Mouse (Mus musculus) lung, embryonic 14.5 days (tissue): ENCODE results near the gene Sgpl1. TPM values are rescaled to one million over a fixed set of nuclear protein-coding genes. Genes with fewer than 3 reads are reported as not detected.

Experiments used
- ATAC-seq: fragments of 200-750 bp; cut with Nextera tagmentation; 2 replicates; pipeline ENCODE4 v1.8.0; 2017; ENCODE audit warnings: mild to moderate bottlenecking, moderate TSS enrichment, moderate library complexity; ENCODE audit not compliant: insufficient read depth
- DNase-seq: peaks from one replicate; pipeline ENCODE4 v3.0.0-alpha.2; 2015
- H3K27ac ChIP-seq: fragments of 300-500 bp; sonication (generic); 2 replicates; pipeline ENCODE4 v1.5.1; 2014; ENCODE audit warnings: low read depth, mild to moderate bottlenecking, moderate library complexity
- H3K27me3 ChIP-seq: fragments of 300-500 bp; sonication (generic); 2 replicates; pipeline ENCODE4 v1.6.1; 2014; ENCODE audit warnings: low read length, control low read depth; ENCODE audit not compliant: insufficient read depth
- H3K36me3 ChIP-seq: fragments of 300-500 bp; sonication (generic); 2 replicates; pipeline ENCODE4 v1.6.1; 2014; ENCODE audit warnings: control low read depth; ENCODE audit not compliant: insufficient read depth
- H3K4me1 ChIP-seq: fragments of 300-500 bp; sonication (generic); 2 replicates; pipeline ENCODE4 v1.6.1; 2014; ENCODE audit warnings: antibody characterized with exemption, control low read depth; ENCODE audit not compliant: insufficient read depth
- H3K4me2 ChIP-seq: fragments of 300-500 bp; sonication (generic); 2 replicates; pipeline ENCODE4 v1.6.1; 2014; ENCODE audit warnings: mild to moderate bottlenecking
- H3K4me3 ChIP-seq: fragments of 300-500 bp; sonication (generic); 2 replicates; pipeline ENCODE4 v1.5.1; 2014; ENCODE audit warnings: low read depth, low read length
- H3K9ac ChIP-seq: fragments of 300-500 bp; sonication (generic); 2 replicates; pipeline ENCODE4 v1.6.1; 2014
- H3K9me3 ChIP-seq: fragments of 300-500 bp; sonication (generic); 2 replicates; pipeline ENCODE4 v1.6.1; 2016; ENCODE audit warnings: low read depth, low read length, control low read depth
- CTCF ChIP-seq: IDR thresholded peaks from 2 replicates; pipeline ENCODE4 v1.5.1; 2016; ENCODE audit warnings: antibody characterized with exemption, low read depth
- WGBS: fragments of 180-500 bp; shearing (Covaris S2); extraction: QIAGEN DNeasy Blood & Tissue Kit; methylation state at CpG from one replicate; pipeline ENCODE4 v1.1.7; 2014; 5-methylcytosine and 5-hydroxymethylcytosine counted together
- polyA plus RNA-seq: library from polyadenylated mRNA; unstranded; fragments of >200 nt; fragmentation: Nextera tagmentation; extraction: Ambion mirVana; gene quantifications from 2 replicates; pipeline ENCODE4 v1.2.1, GENCODE M21; 2014

Gene Sgpl1
- polyA plus RNA-seq, 1 experiment from 2014 or later, result 77.6 TPM

DNA sequence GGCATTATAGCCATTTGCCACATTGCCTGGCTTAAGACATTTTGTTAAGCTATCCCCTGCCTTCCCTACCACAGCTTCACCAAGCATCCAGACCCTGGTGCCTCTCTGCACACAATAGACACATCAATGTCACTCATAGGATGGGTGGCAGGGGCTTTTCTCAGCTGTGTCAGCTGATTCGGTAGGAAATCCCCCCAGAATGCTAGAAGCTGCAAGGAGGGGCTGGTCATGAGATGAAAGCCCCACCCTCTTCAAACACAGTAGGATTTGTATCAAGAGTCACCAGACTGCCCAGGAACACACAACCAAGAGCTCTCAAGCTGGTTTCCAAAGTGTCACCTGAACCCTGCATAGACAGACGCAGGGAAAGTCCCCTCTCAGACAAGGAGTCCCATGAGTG is 20.9 kb upstream of the Sgpl1 start:
- Histone ChIP-seq H3K36me3 (no peaks in the 10 kb centered on the region), H3K9ac (no peak overlapping the region), H3K4me3 (no peak overlapping the region), H3K4me2 (no peak overlapping the region), H3K4me1 (no peaks in the 10 kb centered on the region), H3K27me3 (no peaks in the 10 kb centered on the region), H3K27ac (no peak overlapping the region), H3K9me3 (no peaks in the 10 kb centered on the region)
- TF ChIP-seq CTCF, result no peak
- WGBS, result 47% methylated on average over 2 of the region's 2 CpGs
- ATAC-seq (no peak), DNase-seq (no peak)

DNA sequence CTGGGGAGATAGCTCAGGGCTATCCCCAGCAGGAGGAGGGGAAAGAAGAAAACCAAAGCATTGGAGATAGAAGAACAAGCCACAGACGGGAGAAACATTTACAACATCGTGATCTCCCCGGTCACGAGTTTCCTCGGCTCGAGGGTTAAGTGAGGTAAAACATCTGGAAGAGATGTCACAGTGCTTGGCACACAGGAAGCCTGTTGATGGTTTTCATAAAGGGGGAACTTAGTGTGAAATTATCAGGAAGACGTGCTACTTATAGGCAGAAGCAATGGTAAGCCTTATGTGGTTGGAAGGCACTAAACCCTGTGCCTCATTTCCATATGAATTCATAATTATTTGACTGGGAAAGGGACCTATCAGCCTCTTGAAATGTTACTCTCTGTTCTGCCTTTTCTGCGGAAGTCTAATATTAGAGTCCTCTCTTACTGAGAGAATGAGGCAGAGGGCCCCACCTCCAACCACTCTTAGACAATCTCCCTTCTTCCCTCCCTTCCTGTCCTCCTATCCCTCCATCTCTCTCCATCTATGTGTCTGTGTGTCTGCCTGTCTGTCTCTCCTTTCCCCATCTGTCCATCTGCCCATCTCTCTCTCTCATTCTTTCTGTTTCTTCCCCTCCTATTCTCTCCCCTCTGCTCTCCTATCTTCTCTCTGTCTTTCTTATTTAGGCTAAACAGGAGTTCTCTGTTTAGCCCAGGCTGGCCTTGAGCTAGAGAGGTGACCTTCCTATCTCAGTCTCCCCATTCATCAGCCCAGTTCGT is 20.0 kb upstream of the Sgpl1 start:
- no peak for TF ChIP-seq CTCF
- H3K4me2 ChIP-seq, result no peak overlapping the region
- ATAC-seq (no peak), DNase-seq (peak; percentile 66)
- H3K9ac ChIP-seq, result no peak overlapping the region
- no peaks in the 10 kb centered on the region for H3K27me3 ChIP-seq
- no peak overlapping the region for H3K4me3 ChIP-seq
- WGBS, result 38% methylated on average over 9 of the region's 9 CpGs
- H3K9me3 ChIP-seq, result no peaks in the 10 kb centered on the region
- H3K4me1 ChIP-seq, result no peaks in the 10 kb centered on the region
- no peak overlapping the region for H3K27ac ChIP-seq
- no peaks in the 10 kb centered on the region for H3K36me3 ChIP-seq

GRCm38 (mm10) chr10:61162366-61162765 is 14.9 kb upstream of the Sgpl1 start:
- ATAC-seq (no peak), DNase-seq (no peak)
- 55% methylated on average over 3 of the region's 3 CpGs for WGBS
- no peaks in the 10 kb centered on the region for H3K9me3 ChIP-seq
- TF ChIP-seq CTCF, result no peak
- no peaks in the 10 kb centered on the region for H3K36me3 ChIP-seq
- H3K4me3 ChIP-seq, result no peak overlapping the region
- no peak overlapping the region for H3K27ac ChIP-seq
- no peaks in the 10 kb centered on the region for H3K4me1 ChIP-seq
- H3K27me3 ChIP-seq, result no peaks in the 10 kb centered on the region
- no peak overlapping the region for H3K4me2 ChIP-seq
- H3K9ac ChIP-seq, result no peak overlapping the region

DNA sequence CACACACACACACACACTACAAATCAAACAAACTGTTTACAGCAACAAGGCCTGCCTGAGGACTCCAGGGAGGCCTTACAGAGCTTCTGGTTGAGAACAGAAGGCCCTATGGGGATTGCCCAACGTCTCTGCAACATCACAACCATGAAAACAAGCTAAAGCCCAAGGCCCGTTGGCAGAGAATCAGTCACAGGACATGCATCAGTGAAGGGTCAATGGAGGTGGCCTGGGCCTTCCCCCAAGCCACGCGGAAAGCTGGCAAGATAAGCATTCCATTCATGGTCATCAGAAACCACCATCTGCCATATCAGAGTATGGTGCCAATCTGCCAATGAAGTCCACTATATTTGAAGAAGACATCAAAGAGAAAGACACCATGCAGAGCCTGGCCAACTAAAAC is 13.2 kb upstream of the Sgpl1 start:
- no peak for DNase-seq
- no peaks in the 10 kb centered on the region for H3K9me3 ChIP-seq
- H3K27me3 ChIP-seq, result no peaks in the 10 kb centered on the region
- no peak overlapping the region for H3K4me3 ChIP-seq
- no peak overlapping the region for H3K9ac ChIP-seq
- H3K4me2 ChIP-seq, result no peak overlapping the region
- 75% methylated on average over 4 of the region's 4 CpGs for WGBS
- H3K27ac ChIP-seq, result no peak overlapping the region
- no peak for ATAC-seq
- H3K4me1 ChIP-seq, result no peaks in the 10 kb centered on the region
- H3K36me3 ChIP-seq, result no peaks in the 10 kb centered on the region
- TF ChIP-seq CTCF, result no peak

DNA sequence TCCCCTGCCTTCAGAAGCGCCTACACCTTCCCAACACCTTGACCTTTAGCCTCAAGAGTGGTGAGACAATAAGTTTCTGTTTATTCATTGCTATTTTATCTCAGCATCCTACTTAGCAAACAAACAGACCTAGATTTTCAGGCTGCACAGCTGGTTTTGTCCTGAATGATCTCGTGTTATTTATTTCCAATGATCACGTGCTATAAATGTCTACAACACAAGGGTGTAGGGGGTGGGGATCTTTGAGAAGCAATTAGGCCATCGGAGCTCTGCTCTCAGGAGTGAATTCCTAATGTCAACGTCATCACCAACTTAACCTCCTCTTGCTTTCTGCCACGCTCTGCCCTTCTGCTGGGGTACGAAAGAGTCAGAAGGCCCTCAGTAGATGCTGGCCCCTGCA is 12.6 kb upstream of the Sgpl1 start:
- no peak for DNase-seq

DNA sequence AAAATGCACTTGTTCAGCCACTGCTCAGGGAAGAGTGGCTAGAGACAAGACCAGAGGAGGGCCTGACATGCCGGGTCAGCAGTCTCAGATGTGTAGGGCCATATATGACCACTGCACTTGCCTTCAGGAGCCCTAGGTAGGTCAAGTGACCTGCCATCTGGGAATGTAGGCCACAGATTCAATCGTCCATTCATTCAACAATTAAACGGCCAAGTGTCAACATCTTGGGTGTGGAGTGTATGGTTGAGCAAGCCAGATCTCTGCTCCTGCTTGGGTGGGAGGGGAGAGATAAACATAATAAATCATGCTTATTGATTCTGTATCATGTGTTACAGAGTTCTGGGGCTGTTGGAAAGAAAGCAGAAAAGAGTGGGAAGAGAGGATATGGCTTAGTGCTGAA is 11.1 kb upstream of the Sgpl1 start:
- DNase-seq (no peak), ATAC-seq (no peak)
- Histone ChIP-seq H3K4me3 (no peak overlapping the region), H3K9me3 (no peaks in the 10 kb centered on the region), H3K27me3 (no peaks in the 10 kb centered on the region), H3K27ac (no peak overlapping the region), H3K36me3 (no peaks in the 10 kb centered on the region), H3K9ac (no peak overlapping the region), H3K4me1 (no peaks in the 10 kb centered on the region), H3K4me2 (no peak overlapping the region)
- no peak for TF ChIP-seq CTCF
- WGBS, result 55% methylated on average over 3 of the region's 3 CpGs

More for the DNA sequence above, 12.6 kb upstream of the Sgpl1 start:
- no peak for TF ChIP-seq CTCF
- Histone ChIP-seq H3K4me1 (no peaks in the 10 kb centered on the region), H3K9ac (no peak overlapping the region), H3K36me3 (no peaks in the 10 kb centered on the region), H3K4me3 (no peak overlapping the region), H3K9me3 (no peaks in the 10 kb centered on the region), H3K27me3 (no peaks in the 10 kb centered on the region), H3K27ac (no peak overlapping the region), H3K4me2 (no peak overlapping the region)
- 55% methylated on average over 7 of the region's 7 CpGs for WGBS
- no peak for ATAC-seq

DNA sequence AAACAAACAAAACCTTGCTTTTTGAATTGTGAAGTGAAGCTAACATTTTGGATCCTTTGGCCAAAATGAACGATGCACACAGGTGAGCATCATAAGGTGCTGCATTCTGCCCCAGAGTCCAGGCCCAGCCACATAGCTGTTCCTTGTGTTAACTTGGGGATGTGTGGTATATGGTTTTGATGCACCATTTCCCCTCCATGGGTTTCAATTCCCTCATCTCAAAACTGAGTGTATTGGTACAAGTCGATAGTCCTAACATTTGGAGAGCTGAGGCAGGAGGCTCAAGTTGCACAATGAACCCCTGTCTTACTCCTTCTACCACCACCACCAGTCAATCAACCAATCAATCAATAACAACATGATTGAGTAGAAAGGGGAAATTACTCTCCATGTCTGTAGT is 8.9 kb upstream of the Sgpl1 start:
- Histone ChIP-seq H3K4me3 (no peak overlapping the region), H3K36me3 (no peaks in the 10 kb centered on the region), H3K4me2 (no peak overlapping the region), H3K9me3 (no peaks in the 10 kb centered on the region), H3K9ac (no peak overlapping the region), H3K4me1 (no peaks in the 10 kb centered on the region), H3K27me3 (no peaks in the 10 kb centered on the region), H3K27ac (no peak overlapping the region)
- no peak for TF ChIP-seq CTCF
- no peak for DNase-seq
- ATAC-seq, result no peak
- WGBS, result 84% methylated on average over 2 of the region's 2 CpGs
